Mouse (Mus musculus): ENCODE data around the gene Tm6sf2.

GRCm38 (mm10) chr8:70114488-70114887 is 41.8 kb downstream of the Tm6sf2 start:
- TF ChIP-seq CTCF (conservative IDR thresholded peaks at IDR 0.05; ENCODE audit: insufficient read depth, insufficient read length, low read depth, low read length) = no peak
- TF ChIP-seq POLR2A (IDR thresholded peaks at IDR 0.05; ENCODE audit: low read depth, low read length) = no peak
